Mouse (Mus musculus): ENCODE results near the gene Aurkb.

DNA sequence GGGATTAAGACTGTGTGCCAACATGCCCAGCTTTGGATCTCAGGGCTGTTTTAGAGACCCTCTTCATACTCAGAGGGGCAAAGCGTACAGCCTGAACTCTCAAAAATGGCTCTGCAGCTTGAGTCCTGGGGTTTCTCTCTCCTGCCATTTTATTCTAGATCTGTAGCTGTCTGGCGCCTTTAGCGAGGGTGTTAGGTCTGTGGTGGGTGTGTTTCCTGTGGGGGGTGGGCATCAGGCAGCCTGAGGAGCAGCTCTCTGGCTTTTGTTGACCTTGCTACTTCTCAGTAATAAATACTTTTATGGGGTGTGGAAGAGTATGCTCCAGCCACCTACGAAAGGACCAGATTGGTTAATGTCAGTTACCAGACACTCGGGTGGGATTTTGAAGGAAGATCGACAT lies 32.6 kb downstream of the Aurkb start:
- no peak for TF ChIP-seq HCFC1 (IDR thresholded peaks at IDR 0.05; ENCODE audit: borderline replicate concordance, insufficient read depth, low read length)
- no peak for TF ChIP-seq ZC3H11A (IDR thresholded peaks at IDR 0.05; ENCODE audit: borderline replicate concordance, low read depth, low read length)
- no peak for TF ChIP-seq CHD2 (IDR thresholded peaks at IDR 0.05; ENCODE audit: low read depth, low read length)
- TF ChIP-seq MAFK (IDR thresholded peaks at IDR 0.05; ENCODE audit: insufficient read depth, low read depth, low read length), result no peak
